Mouse (Mus musculus) megakaryocyte-erythroid progenitor cell, adult 5-6 weeks (primary cell): ENCODE results near the gene Tnpo3. TPM values are rescaled to one million over a fixed set of nuclear protein-coding genes. Genes with fewer than 3 reads are reported as not detected.

Experiments
- ATAC-seq: replicated peaks from 2 replicates; pipeline ENCODE4 v1.8.0; 2016; ENCODE audit warnings: mild to moderate bottlenecking, inconsistent platforms; ENCODE audit not compliant: severe bottlenecking, poor library complexity, low FRiP score, low TSS enrichment
- total RNA-seq, 2 experiments: library from RNA; stranded (forward) in 1 of 2; stranded (reverse) in 1 of 2; fragments of 200-1000, 215-1000 nt in 1 of 2; fragments of >200 nt in 1 of 2; fragmentation: Nextera tagmentation in 1 of 2; gene quantifications; 2 replicates each; pipeline ENCODE4 v1.2.3; 2014 to 2017

Tnpo3 gene
- total RNA-seq, 2 experiments from 2014 or later: 76.6 to 122 TPM

- ATAC-seq: no peak
Observed at GRCm38 (mm10) chr6:29500810-29501209, 108.9 kb downstream of the Tnpo3 start.

GRCm38 (mm10) chr6:29500177-29500576, 109.5 kb downstream of the Tnpo3 start:
- ATAC-seq: no peak

- no peak for ATAC-seq
Observed at GRCm38 (mm10) chr6:29497791-29498190, 111.9 kb downstream of the Tnpo3 start.

GRCm38 (mm10) chr6:29496270-29496669, 113.4 kb downstream of the Tnpo3 start:
- ATAC-seq: no peak

GRCm38 (mm10) chr6:29494101-29494500, 115.6 kb downstream of the Tnpo3 start:
- ATAC-seq: no peak

Other genes with a start within 250 kb of the Tnpo3 start
- not detected in 2 replicates for gene Opn1sw, start 221.4 kb downstream of the Tnpo3 start, total RNA-seq (2014; fragmentation: Nextera tagmentation)
- not detected in 2 replicates for gene Opn1sw, start 221.4 kb downstream of the Tnpo3 start, total RNA-seq (2017)
- gene Ccdc136, start 213.6 kb downstream of the Tnpo3 start, total RNA-seq (2014; fragmentation: Nextera tagmentation): not detected in 2 replicates
- gene Ccdc136, start 213.6 kb downstream of the Tnpo3 start, total RNA-seq (2017): not detected in 2 replicates
- not detected in 2 replicates for gene Flnc, start 176.6 kb downstream of the Tnpo3 start, total RNA-seq (2014; fragmentation: Nextera tagmentation)
- not detected in 2 replicates for gene Flnc, start 176.6 kb downstream of the Tnpo3 start, total RNA-seq (2017)
- gene Atp6v1f, start 142.2 kb downstream of the Tnpo3 start, total RNA-seq (2014; fragmentation: Nextera tagmentation): 168 and 176 TPM in 2 replicates
- 167 and 198 TPM in 2 replicates for gene Atp6v1f, start 142.2 kb downstream of the Tnpo3 start, total RNA-seq (2017)
- not detected in 2 replicates for gene Atp6v1fnb, start 138.4 kb downstream of the Tnpo3 start, total RNA-seq (2014; fragmentation: Nextera tagmentation)
- not detected in 2 replicates for gene Atp6v1fnb, start 138.4 kb downstream of the Tnpo3 start, total RNA-seq (2017)
- gene Kcp, start 101.9 kb downstream of the Tnpo3 start, total RNA-seq (2014; fragmentation: Nextera tagmentation): not detected in 2 replicates
- not detected in 2 replicates for gene Kcp, start 101.9 kb downstream of the Tnpo3 start, total RNA-seq (2017)
- gene Irf5, start 83.3 kb downstream of the Tnpo3 start, total RNA-seq (2014; fragmentation: Nextera tagmentation): 0.59 and 1.1 TPM in 2 replicates
- 0.99 and 5.9 TPM in 2 replicates for gene Irf5, start 83.3 kb downstream of the Tnpo3 start, total RNA-seq (2017)
- gene Tspan33, start 84.3 kb upstream of the Tnpo3 start, total RNA-seq (2014; fragmentation: Nextera tagmentation): 88.1 and 106 TPM in 2 replicates
- 36.2 and 60.3 TPM in 2 replicates for gene Tspan33, start 84.3 kb upstream of the Tnpo3 start, total RNA-seq (2017)
- gene Smo, start 125.6 kb upstream of the Tnpo3 start, total RNA-seq (2014; fragmentation: Nextera tagmentation): 27.5 and 34.8 TPM in 2 replicates
- gene Smo, start 125.6 kb upstream of the Tnpo3 start, total RNA-seq (2017): 24.0 and 31.1 TPM in 2 replicates
- 19.6 and 24.8 TPM in 2 replicates for gene Ahcyl2, start 158.1 kb upstream of the Tnpo3 start, total RNA-seq (2014; fragmentation: Nextera tagmentation)
- 29.7 and 74.5 TPM in 2 replicates for gene Ahcyl2, start 158.1 kb upstream of the Tnpo3 start, total RNA-seq (2017)